Mouse (Mus musculus) CH12.LX (cell line): ENCODE measurements around the gene Zfp423. TPM values are rescaled to one million over a fixed set of nuclear protein-coding genes. Genes with fewer than 3 reads are reported as not detected.

Experiments
- DNase-seq: peaks from one replicate; pipeline ENCODE4 v3.0.0-alpha.2; 2013; ENCODE audit errors: extremely low read depth
- H3K27ac ChIP-seq: 2 replicates; pipeline ENCODE4 v1.5.1; 2012; ENCODE audit warnings: low read depth, mild to moderate bottlenecking, control low read depth, moderate library complexity; ENCODE audit not compliant: insufficient read depth
- H3K27me3 ChIP-seq: replicated peaks from 2 replicates; pipeline ENCODE3; 2012; ENCODE audit warnings: inconsistent platforms
- H3K36me3 ChIP-seq, 2 experiments: replicated peaks in 1 of 2; 2 replicates each; pipeline versions ENCODE3 to v1.6.1; 2012; ENCODE audit warnings: inconsistent platforms in 1 of 2, low read length in 1 of 2, mild to moderate bottlenecking in 1 of 2, mixed read lengths in 1 of 2, moderate library complexity in 1 of 2; ENCODE audit not compliant: control insufficient read depth in 1 of 2, insufficient read depth in 1 of 2
- H3K4me1 ChIP-seq, 2 experiments: 2 replicates each; pipeline ENCODE4 v1.6.1; 2012; ENCODE audit warnings: inconsistent platforms in 1 of 2, moderate library complexity in 1 of 2; ENCODE audit not compliant: insufficient read depth in 2 of 2, control insufficient read depth in 1 of 2
- H3K4me2 ChIP-seq: 2 replicates; pipeline ENCODE4 v1.6.1; 2012; ENCODE audit warnings: low read depth, mild to moderate bottlenecking, control low read depth; ENCODE audit not compliant: poor library complexity, insufficient read depth, severe bottlenecking
- H3K4me3 ChIP-seq, 3 experiments: fragments of 150-350 bp in 1 of 3; sonication (generic) in 1 of 3; replicated peaks in 1 of 3; 2 replicates each; pipeline versions ENCODE3 to v1.5.1; 2011 to 2012; ENCODE audit warnings: low read depth in 2 of 3, low read length in 2 of 3, mild to moderate bottlenecking in 2 of 3, moderate library complexity in 2 of 3, control low read depth in 1 of 3, improper control_type of control experiment in 1 of 3, inconsistent platforms in 1 of 3, mixed read lengths in 1 of 3; ENCODE audit not compliant: poor library complexity in 1 of 3
- H3K79me2 ChIP-seq: replicated peaks from 2 replicates; pipeline ENCODE4 v1.6.1; 2012; ENCODE audit warnings: mild to moderate bottlenecking, moderate library complexity; ENCODE audit not compliant: control insufficient read depth, poor library complexity, insufficient read depth, severe bottlenecking; ENCODE audit errors: extremely low read depth
- H3K9ac ChIP-seq: 2 replicates; pipeline ENCODE4 v1.6.1; 2012; ENCODE audit warnings: low read depth, mild to moderate bottlenecking, control low read depth, moderate library complexity; ENCODE audit not compliant: insufficient read depth
- H3K9me3 ChIP-seq: replicated peaks from 2 replicates; pipeline ENCODE3; 2012; ENCODE audit warnings: low read length, inconsistent platforms, mixed read lengths
- CHD1 ChIP-seq: IDR thresholded peaks from 2 replicates; pipeline ENCODE4 v1.6.1; 2012; ENCODE audit warnings: low read depth, low read length, improper control_type of control experiment, inconsistent platforms
- CHD2 ChIP-seq: IDR thresholded peaks from 2 replicates; pipeline ENCODE4 v1.6.1; 2011; ENCODE audit warnings: low read length, improper control_type of control experiment
- E2F4 ChIP-seq: IDR thresholded peaks from 2 replicates; pipeline ENCODE4 v1.6.1; 2011; ENCODE audit warnings: low read depth, low read length, improper control_type of control experiment; ENCODE audit not compliant: insufficient replicate concordance
- ELF1 ChIP-seq: IDR thresholded peaks from 2 replicates; pipeline ENCODE4 v1.6.1; 2014; ENCODE audit warnings: low read depth, mild to moderate bottlenecking, inconsistent platforms, low read length, improper control_type of control experiment
- EP300 ChIP-seq: IDR thresholded peaks from 2 replicates; pipeline ENCODE4 v1.6.1; 2011; ENCODE audit warnings: low read length, improper control_type of control experiment
- ETS1 ChIP-seq: conservative IDR thresholded peaks from 2 replicates; pipeline ENCODE4 v1.6.1; 2012; ENCODE audit warnings: low read depth, mild to moderate bottlenecking, inconsistent platforms, low read length, improper control_type of control experiment, moderate library complexity
- GABPA ChIP-seq: IDR thresholded peaks from 2 replicates; pipeline ENCODE4 v1.6.1; 2012; ENCODE audit warnings: low read depth, low read length, improper control_type of control experiment, inconsistent platforms; ENCODE audit not compliant: insufficient replicate concordance
- HCFC1 ChIP-seq: IDR thresholded peaks from 2 replicates; pipeline ENCODE4 v1.6.1; 2012; ENCODE audit warnings: low read depth, mild to moderate bottlenecking, inconsistent platforms, low read length, improper control_type of control experiment
- JUN ChIP-seq: IDR thresholded peaks from 2 replicates; pipeline ENCODE4 v1.6.1; 2011; ENCODE audit warnings: low read depth, mild to moderate bottlenecking, low read length, improper control_type of control experiment, moderate library complexity; ENCODE audit not compliant: insufficient read depth
- JUND ChIP-seq: conservative IDR thresholded peaks from 2 replicates; pipeline ENCODE4 v1.6.1; 2011; ENCODE audit warnings: low read depth, low read length, improper control_type of control experiment
- KAT2A ChIP-seq: IDR thresholded peaks from 2 replicates; pipeline ENCODE4 v1.6.1; 2012; ENCODE audit warnings: low read length, improper control_type of control experiment, inconsistent platforms; ENCODE audit not compliant: insufficient replicate concordance
- MAX ChIP-seq: IDR thresholded peaks from 2 replicates; pipeline ENCODE4 v1.6.1; 2011; ENCODE audit warnings: low read length, improper control_type of control experiment
- MAZ ChIP-seq: IDR thresholded peaks from 2 replicates; pipeline ENCODE4 v1.6.1; 2012; ENCODE audit warnings: low read depth, mild to moderate bottlenecking, inconsistent platforms, low read length, improper control_type of control experiment, moderate library complexity
- MEF2A ChIP-seq: IDR thresholded peaks from 2 replicates; pipeline ENCODE4 v1.6.1; 2014; ENCODE audit warnings: low read depth, mild to moderate bottlenecking, inconsistent platforms, low read length, improper control_type of control experiment, borderline replicate concordance
- MXI1 ChIP-seq: IDR thresholded peaks from 2 replicates; pipeline ENCODE4 v1.6.1; 2011; ENCODE audit warnings: mild to moderate bottlenecking, low read depth, low read length, improper control_type of control experiment
- MYC ChIP-seq: IDR thresholded peaks from 2 replicates; pipeline ENCODE4 v1.6.1; 2011; ENCODE audit warnings: low read depth, mild to moderate bottlenecking, improper control_type of control experiment, low read length
- NELFE ChIP-seq: IDR thresholded peaks from 2 replicates; pipeline ENCODE4 v1.6.1; 2011; ENCODE audit warnings: low read depth, low read length, improper control_type of control experiment
- NRF1 ChIP-seq: IDR thresholded peaks from 2 replicates; pipeline ENCODE4 v1.6.1; 2014; ENCODE audit warnings: low read depth, mild to moderate bottlenecking, inconsistent platforms, low read length, improper control_type of control experiment, moderate library complexity
- PAX5 ChIP-seq: IDR thresholded peaks from 2 replicates; pipeline ENCODE4 v1.6.1; 2012; ENCODE audit warnings: low read length, inconsistent platforms, mixed read lengths
- POLR2A ChIP-seq: IDR thresholded peaks from 2 replicates; pipeline ENCODE4 v1.6.1; 2011; ENCODE audit warnings: low read depth, mild to moderate bottlenecking, improper control_type of control experiment, low read length
- POLR2AphosphoS2 ChIP-seq: IDR thresholded peaks from 2 replicates; pipeline ENCODE4 v1.6.1; 2011; ENCODE audit warnings: low read depth, low read length, improper control_type of control experiment
- RAD21 ChIP-seq: IDR thresholded peaks from 2 replicates; pipeline ENCODE4 v1.6.1; 2011; ENCODE audit warnings: low read depth, mild to moderate bottlenecking, low read length, improper control_type of control experiment, moderate library complexity
- RCOR1 ChIP-seq: conservative IDR thresholded peaks from 2 replicates; pipeline ENCODE4 v1.6.1; 2012; ENCODE audit warnings: low read depth, mild to moderate bottlenecking, inconsistent platforms, low read length, improper control_type of control experiment
- SIN3A ChIP-seq: IDR thresholded peaks from 2 replicates; pipeline ENCODE4 v1.6.1; 2012; ENCODE audit warnings: low read length, improper control_type of control experiment, inconsistent platforms
- SMC3 ChIP-seq: IDR thresholded peaks from 2 replicates; pipeline ENCODE4 v1.6.1; 2011; ENCODE audit warnings: low read depth, low read length, improper control_type of control experiment
- TBP ChIP-seq: conservative IDR thresholded peaks from 2 replicates; pipeline ENCODE4 v1.6.1; 2011; ENCODE audit warnings: low read depth, low read length, improper control_type of control experiment
- TCF12 ChIP-seq: IDR thresholded peaks from 2 replicates; pipeline ENCODE4 v1.6.1; 2014; ENCODE audit warnings: low read depth, mild to moderate bottlenecking, inconsistent platforms, low read length, improper control_type of control experiment
- UBTF ChIP-seq: IDR thresholded peaks from 2 replicates; pipeline ENCODE4 v1.6.1; 2012; ENCODE audit warnings: low read depth, mild to moderate bottlenecking, inconsistent platforms, low read length, improper control_type of control experiment, moderate library complexity
- USF1 ChIP-seq: IDR thresholded peaks from 2 replicates; pipeline ENCODE4 v1.6.1; 2014; ENCODE audit warnings: low read depth, mild to moderate bottlenecking, inconsistent platforms, low read length, improper control_type of control experiment
- USF2 ChIP-seq: conservative IDR thresholded peaks from 2 replicates; pipeline ENCODE4 v1.6.1; 2011; ENCODE audit warnings: low read depth, low read length, improper control_type of control experiment
- ZC3H11A ChIP-seq: IDR thresholded peaks from 2 replicates; pipeline ENCODE4 v1.6.1; 2012; ENCODE audit warnings: low read depth, mild to moderate bottlenecking, inconsistent platforms, low read length, improper control_type of control experiment
- ZKSCAN1 ChIP-seq: IDR thresholded peaks from 2 replicates; pipeline ENCODE4 v1.6.1; 2012; ENCODE audit warnings: low read depth, inconsistent platforms, low read length, improper control_type of control experiment, borderline replicate concordance
- ZMIZ1 ChIP-seq: IDR thresholded peaks from 2 replicates; pipeline ENCODE4 v1.6.1; 2012; ENCODE audit warnings: low read depth, mild to moderate bottlenecking, inconsistent platforms, low read length, improper control_type of control experiment
- ZNF384 ChIP-seq: IDR thresholded peaks from 2 replicates; pipeline ENCODE4 v1.6.1; 2012; ENCODE audit warnings: low read depth, low read length, improper control_type of control experiment, inconsistent platforms
- dilution Hi-C: fragments of 300-500 bp; cut with MboI; formaldehyde crosslinking; loops from 2 replicates; pipeline ENCODE4 v1.14.3; 2020; ENCODE audit warnings: low sequenced_read_pairs; ENCODE audit not compliant: extremely low pct_unique_long_range_greater_than_20kb, extremely low pct_ligation_motif_present
- in situ Hi-C: fragments of 300-500 bp; cut with MboI; formaldehyde crosslinking; loops from 3 replicates; pipeline ENCODE4 v1.14.3; 2019; ENCODE audit warnings: low sequenced_read_pairs, low pct_ligation_motif_present, low pct_unique_long_range_greater_than_20kb, mixed read lengths
- polyA plus RNA-seq: library from polyadenylated mRNA; unstranded; fragments of >175 nt; gene quantifications from 2 replicates; pipeline ENCODE4 v1.2.1, GENCODE M21; 2012; ENCODE audit warnings: low read depth; ENCODE audit not compliant: insufficient read length
- total RNA-seq, 2 experiments: library from RNA; depleted of rRNA; stranded (reverse); fragments of 300-350 nt in 1 of 2; fragments of >200 nt in 1 of 2; gene quantifications; 2 replicates each; pipeline ENCODE4 v1.2.3; 2012 to 2014

Gene Zfp423
- total and polyA plus RNA-seq, 3 experiments: 0.25 to 2.7 (median 0.32) TPM

GRCm38 (mm10) chr8:87620225-87620624 is 339.2 kb downstream of the Zfp423 start:
- no peak for DNase-seq
- Histone ChIP-seq H3K36me3 (no peaks in the 10 kb centered on the region), H3K27me3 (no peaks in the 10 kb centered on the region), H3K27ac (no peak overlapping the region), H3K9me3 (no peaks in the 10 kb centered on the region), H3K4me3 (no peak overlapping the region), H3K9ac (no peak overlapping the region), H3K4me2 (no peak overlapping the region), H3K4me1 (peaks cover 6 to 9% of the 10 kb centered on the region in 2 experiments), H3K79me2 (no peaks in the 10 kb centered on the region)
- in situ Hi-C loops (no loop called here), dilution Hi-C loops (no loop called here)
- TF ChIP-seq MAX (no peak), CHD2 (no peak), MEF2A (no peak), MAZ (no peak)

- Histone ChIP-seq H3K4me1 (peaks cover 6 to 9% of the 10 kb centered on the region in 2 experiments), H3K27ac (no peak overlapping the region), H3K79me2 (no peaks in the 10 kb centered on the region), H3K36me3 (no peaks in the 10 kb centered on the region), H3K4me2 (no peak overlapping the region), H3K4me3 (no peak overlapping the region), H3K27me3 (no peaks in the 10 kb centered on the region), H3K9ac (no peak overlapping the region), H3K9me3 (no peaks in the 10 kb centered on the region)
- in situ Hi-C loops: no loop called here
- dilution Hi-C loops: no loop called here
- peak; percentile 21 for DNase-seq
- no peak for TF ChIP-seq SMC3
- no peak for TF ChIP-seq ELF1
- TF ChIP-seq ZKSCAN1: no peak
- TF ChIP-seq EP300: peak; percentile 38; the same call in 1 of the 2 replicates
- TF ChIP-seq ETS1: no peak
- TF ChIP-seq MEF2A: no peak
- no peak for TF ChIP-seq SIN3A
- TF ChIP-seq E2F4: no peak
- TF ChIP-seq PAX5: no peak
- TF ChIP-seq TBP: no peak
- TF ChIP-seq ZMIZ1: no peak
- no peak for TF ChIP-seq UBTF
- no peak for TF ChIP-seq KAT2A
- TF ChIP-seq USF2: no peak
- no peak for TF ChIP-seq MXI1
- peak; percentile 61; the same call in 1 of the 2 replicates for TF ChIP-seq MYC
- no peak for TF ChIP-seq USF1
- peak; percentile 60 for TF ChIP-seq ZNF384
- no peak for TF ChIP-seq CHD1
- no peak for TF ChIP-seq RAD21
- no peak for TF ChIP-seq TCF12
- peak; percentile 25; the same call in 1 of the 2 replicates for TF ChIP-seq JUN
- peak; percentile 72; the same call in 1 of the 2 replicates for TF ChIP-seq JUND
- TF ChIP-seq POLR2AphosphoS2: no peak
- TF ChIP-seq POLR2A: no peak
- no peak for TF ChIP-seq GABPA
- TF ChIP-seq RCOR1: no peak
- TF ChIP-seq MAX: no peak
- no peak for TF ChIP-seq MAZ
- no peak for TF ChIP-seq HCFC1
- no peak for TF ChIP-seq NELFE
- no peak for TF ChIP-seq ZC3H11A
- no peak for TF ChIP-seq NRF1
These were observed 339.9 kb downstream of the Zfp423 start for GRCm38 (mm10) chr8:87619529-87619928.
